Mouse (Mus musculus) gastrocnemius, postnatal 25 days (tissue): ENCODE results near the gene Lmo7. TPM values are rescaled to one million over a fixed set of nuclear protein-coding genes. Genes with fewer than 3 reads are reported as not detected.

Experiments used
- DNase-seq: peaks from one replicate; pipeline ENCODE4 v3.0.0; 2022
- total RNA-seq, 2 experiments: library from RNA; stranded (reverse); gene quantifications; 1 replicate in 1 of 2; 2 replicates in 1 of 2; pipeline ENCODE4 v1.2.3; 2021

The Lmo7 gene
- total RNA-seq, 2 experiments from 2014 or later: 60.2 to 66.2 TPM

GRCm38 (mm10) chr14:101838231-101838839 lies 108.6 kb downstream of the Lmo7 start:
- no peak for DNase-seq

DNA sequence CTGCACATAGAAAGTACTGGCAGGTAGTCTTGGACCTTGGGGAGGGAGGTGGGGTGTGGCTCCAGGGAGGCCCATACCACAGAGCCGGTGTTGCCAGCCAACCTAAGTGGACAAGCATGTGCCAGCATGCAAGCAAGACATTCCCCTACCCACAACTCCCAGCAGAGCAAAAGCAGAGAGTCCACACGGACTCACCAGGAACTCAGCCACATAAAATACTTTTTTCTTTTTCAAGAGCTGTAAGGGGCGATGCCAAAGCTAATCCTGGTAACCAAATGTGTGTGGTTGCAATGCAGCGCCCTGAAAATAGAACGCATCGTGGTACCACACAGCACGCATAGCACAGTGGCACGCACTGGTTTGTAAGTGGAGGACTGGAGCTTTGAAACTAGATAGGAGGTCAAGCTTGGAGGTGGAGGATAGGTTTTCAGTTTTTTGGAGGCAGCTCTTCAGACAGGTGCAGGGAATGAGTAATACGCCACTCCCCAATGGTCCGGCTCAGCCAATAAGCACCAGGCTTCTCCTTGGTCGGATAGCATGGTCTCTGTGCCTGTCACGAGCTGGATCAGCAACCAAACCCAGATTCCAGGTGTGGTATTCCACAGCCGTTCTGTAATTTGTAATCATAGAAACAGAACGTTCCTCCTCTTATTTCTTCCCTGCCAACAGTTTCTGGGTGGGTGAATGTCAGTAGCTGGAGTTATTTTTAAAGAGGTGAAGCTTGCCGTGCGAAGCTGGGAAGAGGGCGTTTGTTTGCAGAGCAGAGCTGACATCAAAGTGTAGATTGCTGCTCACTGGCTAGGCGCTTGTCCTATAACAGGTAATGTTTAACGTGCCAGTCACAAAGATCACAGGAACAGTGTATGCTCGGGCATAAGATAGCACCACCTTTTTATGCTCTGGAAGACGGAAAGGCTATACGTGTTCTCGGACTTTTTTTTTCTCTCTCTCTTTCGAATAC lies 110.3 kb downstream of the Lmo7 start:
- DNase-seq: peak; percentile 71

GRCm38 (mm10) chr14:101841271-101841670 lies 111.5 kb downstream of the Lmo7 start:
- no peak for DNase-seq

- no peak for DNase-seq
These were observed 112.8 kb downstream of the Lmo7 start for GRCm38 (mm10) chr14:101842521-101842920.

DNA sequence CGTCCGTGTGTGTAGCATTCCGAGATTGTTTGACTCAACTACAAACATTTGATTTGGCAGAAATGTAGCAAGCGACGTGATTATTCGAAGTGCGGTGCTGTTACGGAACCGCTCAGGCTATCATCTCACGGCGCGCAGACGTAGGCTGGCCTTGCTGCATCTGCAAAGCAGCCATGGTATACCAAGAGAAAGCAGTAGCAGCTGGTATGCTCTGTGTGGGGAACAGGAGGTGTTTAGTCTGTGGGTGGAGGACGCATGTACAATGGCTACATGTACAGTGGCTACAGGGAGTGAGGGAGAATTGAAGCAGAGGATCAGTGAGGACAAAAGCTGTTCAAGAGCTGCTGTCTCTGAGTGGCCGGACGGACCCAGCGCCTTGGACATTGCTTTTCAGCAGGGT lies 113.7 kb downstream of the Lmo7 start:
- no peak for DNase-seq

DNA sequence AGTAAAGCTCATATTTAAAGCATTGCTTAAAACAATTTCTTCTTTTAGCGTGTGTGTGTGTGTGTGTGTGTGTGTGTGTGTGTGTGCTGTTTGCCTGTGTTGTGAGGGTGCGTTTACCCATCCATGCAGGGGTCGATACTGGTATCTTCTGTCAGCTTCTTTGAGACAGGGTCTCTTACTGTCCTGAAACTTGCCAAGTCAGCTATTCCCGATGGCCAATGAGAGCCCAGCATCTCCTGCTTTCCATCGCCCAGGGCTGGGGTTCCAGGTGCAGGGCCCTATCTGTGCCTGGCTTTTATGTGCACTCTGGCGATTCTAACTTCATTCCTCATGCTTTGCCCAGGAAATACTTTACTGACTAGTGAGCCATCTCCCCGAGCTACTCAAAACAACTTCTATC lies 114.7 kb downstream of the Lmo7 start:
- DNase-seq: no peak

DNA sequence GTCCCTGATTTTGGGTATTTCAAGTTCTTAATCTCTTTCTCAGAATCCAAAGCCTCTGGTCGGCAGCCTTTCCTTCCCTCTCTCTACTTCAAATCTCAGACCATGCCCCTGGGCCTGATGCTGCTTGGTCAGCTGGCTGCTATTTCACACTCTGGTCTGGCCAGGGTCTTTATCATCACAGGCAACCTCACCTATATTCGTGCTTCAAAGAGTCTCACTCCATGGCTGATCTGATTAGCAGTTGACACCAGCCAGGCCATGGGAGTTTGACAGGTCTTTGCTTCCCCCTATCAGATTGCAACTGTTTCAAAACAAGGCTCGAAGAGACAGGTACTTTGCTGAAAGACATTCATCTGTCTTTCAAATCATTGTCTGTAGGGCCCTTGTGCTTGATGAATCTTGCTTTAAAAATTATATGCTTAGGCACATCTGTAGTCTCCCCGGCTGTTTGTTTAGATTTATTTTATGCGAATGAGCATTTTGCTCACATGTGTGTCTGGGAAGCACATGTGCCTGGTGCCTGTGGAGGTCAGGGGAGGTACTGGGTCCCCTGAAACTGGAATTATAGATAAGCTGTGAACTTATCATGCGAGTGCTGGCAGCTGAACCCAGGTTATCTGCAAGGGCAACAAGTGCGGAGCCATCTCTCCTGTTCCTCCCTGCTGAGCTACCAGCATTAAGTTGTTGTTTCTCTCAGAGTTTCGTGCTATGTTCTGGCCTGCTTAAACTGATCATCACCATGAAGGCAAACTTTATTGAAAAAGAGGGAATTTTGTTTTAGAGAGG lies 116.5 kb downstream of the Lmo7 start:
- no peak for DNase-seq

DNA sequence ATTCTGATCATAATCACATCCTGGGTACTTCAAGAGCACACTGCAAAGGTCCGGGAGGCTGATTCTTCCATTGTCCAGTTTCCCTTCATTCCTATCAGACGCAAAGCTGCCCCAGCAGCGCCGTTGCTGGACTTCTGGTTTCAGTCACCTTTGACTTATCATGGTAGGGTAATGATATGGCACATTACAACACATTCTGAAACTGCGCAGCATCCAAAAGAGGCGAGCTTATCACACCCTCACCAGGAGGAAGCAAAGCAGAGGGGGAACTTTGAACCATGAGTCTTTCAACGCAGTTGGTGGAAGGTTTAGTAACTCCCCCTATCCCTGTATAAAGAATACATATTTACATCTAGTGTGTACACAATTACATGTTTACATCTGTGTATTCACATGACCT lies 117.8 kb downstream of the Lmo7 start:
- no peak for DNase-seq

DNA sequence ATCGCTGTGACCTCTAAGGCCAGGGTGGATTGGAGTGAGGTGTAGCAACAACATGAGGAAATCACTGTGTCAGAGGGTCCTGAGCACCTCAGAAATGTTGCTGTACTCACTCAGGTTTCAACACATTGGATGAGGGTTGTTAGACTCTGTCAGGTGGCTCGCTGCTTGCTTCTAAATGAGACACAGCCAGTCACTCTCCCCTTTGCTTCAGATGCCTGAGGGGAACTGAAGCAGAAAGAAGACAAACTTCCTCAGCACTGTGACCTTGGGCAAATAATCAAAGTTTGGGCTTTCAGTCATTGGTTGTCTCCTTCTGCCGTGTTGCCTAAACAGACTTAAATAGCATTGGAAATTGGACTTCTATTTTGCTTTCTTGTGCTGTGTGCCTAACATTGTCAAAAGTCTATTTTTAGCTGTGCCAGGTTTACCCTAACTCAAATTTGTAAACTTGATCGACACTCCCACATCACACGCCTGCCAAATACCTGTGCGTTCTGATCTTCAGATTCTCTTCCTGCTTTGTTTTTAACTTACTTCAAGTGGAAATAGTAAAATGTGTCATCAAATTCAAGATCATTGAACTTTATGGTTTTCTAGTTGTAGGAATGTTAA lies 122.9 kb downstream of the Lmo7 start:
- DNase-seq: no peak

DNA sequence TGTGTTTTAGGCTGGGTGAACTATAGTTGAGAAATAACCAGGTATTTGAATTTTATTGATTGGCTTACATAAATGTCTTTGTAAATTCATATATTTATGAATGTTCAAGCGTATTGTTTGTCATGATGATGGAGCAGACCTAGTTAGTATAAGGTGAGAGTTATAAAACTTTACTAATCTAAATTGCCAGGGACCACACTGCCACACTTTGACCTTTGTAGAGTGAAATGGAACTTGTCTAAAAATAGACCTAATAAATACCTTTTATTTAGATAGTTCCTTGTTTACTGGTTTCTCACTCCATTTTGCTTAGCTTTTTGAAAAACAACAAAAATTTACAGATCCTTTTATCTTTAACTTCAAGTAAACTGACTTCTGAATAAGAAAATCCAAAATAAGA lies 123.5 kb downstream of the Lmo7 start:
- no peak for DNase-seq

DNA sequence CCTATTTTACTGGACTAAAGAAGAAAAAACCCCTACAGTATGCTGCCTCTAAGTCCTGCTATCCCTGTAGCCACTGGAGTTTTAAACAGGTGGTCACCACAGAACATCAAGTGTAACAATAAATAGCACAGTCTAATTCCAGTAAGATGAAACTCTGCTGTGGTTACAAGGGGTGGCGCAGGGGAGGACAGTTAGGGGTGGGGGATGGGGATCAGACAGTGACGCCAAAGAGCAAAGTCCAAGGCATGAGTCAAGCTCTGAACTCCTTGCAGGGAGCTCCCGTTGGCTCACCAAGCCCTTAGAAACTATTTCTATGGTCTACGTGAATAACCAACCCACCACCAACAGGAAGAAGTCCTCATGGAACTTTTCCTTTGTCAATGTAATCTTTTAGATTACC lies 124.0 kb downstream of the Lmo7 start:
- DNase-seq: peak; percentile 46

- DNase-seq: no peak
These were observed 124.5 kb downstream of the Lmo7 start for GRCm38 (mm10) chr14:101854226-101854625.

- DNase-seq: no peak
These were observed 129.6 kb downstream of the Lmo7 start for GRCm38 (mm10) chr14:101859305-101859886.

- DNase-seq: no peak
These were observed 132.3 kb downstream of the Lmo7 start for GRCm38 (mm10) chr14:101862088-101862487.

- no peak for DNase-seq
These were observed 137.4 kb downstream of the Lmo7 start for GRCm38 (mm10) chr14:101867071-101867733.

- DNase-seq: peak; percentile 84
These were observed 139.4 kb downstream of the Lmo7 start for GRCm38 (mm10) chr14:101869145-101869544.

GRCm38 (mm10) chr14:101869661-101870060 lies 139.9 kb downstream of the Lmo7 start:
- DNase-seq: no peak

DNA sequence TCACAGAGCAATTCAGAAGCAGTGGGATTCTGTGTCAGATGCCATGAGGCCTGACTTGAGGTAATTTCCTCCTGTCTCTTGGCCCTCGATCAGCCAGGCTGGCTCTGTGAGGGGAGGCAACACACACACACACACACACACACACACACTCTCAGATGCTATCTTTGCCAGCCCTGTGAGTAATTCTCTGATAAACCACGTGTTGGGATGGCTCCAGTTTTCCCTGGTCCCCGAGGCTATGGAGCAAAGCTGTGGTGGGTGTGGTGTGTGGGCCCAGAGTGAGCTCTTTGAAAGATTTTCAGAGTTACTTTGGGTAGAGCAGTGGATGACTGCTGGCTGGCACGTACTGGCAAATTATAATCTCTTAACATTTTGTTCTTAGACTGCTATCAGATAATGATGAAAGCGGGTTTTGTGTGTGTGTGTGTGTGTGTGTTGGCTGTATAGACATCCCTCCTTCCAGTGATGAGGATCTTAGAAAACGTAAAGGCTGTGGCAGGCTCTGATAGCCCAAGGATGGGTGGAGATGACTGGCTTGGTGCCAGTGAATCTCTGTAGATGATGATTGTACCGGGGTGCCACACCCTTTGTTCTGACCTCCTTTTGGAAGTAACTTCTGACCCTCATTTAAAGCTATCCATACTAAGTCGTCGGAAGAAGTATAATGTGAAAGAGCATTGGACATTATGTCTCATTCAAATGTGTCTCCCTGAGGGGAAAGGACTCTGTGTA lies 140.6 kb downstream of the Lmo7 start:
- peak; percentile 20 for DNase-seq

DNA sequence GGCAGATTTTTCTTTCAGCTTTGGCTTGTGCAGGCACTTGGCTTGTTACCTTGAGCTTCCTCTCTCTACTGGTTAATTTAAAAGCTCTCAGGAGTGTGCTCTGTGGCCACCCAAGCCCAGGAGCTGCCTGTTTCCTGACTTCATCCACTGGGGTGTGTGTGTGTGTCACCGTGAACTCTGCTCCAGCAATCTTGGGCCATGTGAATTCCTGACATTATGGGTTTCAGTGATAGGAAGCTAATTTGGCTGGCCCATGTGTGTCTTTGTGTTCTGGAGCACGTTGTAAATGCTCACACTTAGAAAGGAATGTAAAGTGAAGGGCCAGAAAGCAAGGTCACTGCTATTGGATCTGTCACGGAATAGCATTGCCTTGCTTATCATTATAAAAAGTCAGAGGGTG lies 143.1 kb downstream of the Lmo7 start:
- no peak for DNase-seq

DNA sequence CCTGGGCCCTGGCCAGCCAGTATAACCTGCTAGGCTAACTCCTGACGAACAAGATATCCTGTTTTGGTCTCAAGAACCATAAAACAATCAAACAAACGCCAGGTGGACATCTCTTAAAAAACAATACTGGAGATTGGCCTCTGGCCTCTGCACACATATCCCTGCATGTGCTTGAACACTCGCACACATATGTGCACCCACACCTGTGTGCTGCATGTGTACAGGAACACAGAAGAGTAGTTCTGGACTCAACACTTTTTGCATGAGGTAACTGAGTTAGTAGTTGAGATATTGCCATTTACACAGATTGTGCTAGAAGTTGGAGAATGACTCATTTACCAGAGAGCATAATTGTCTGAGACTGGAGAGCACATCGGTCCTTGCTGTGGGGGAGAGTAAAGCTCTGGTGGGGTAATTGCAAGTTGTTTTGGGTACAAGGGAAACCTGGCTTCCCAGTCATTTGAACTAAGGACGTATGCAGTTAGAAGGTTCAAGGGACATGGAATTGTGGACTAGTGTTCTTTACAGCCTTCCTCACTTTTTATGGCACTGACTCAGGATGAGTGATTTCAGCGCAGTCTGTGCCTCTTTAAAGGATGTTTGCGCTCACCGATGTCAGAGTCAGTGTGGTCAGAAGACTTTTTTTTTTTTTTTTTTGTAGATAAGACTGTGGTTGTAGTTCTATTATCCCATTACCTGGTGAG lies 148.7 kb downstream of the Lmo7 start:
- no peak for DNase-seq
